Mouse (Mus musculus): Measurements from ENCODE around the gene Gnas. TPM values are rescaled to one million over a fixed set of nuclear protein-coding genes. Genes with fewer than 3 reads are reported as not detected.
"Not testable (repeated sequence)": the region's sequence is repeated elsewhere in the genome, so short reads cannot be mapped to it uniquely, and the experiment has no call there.

The Gnas gene
- polyA plus RNA-seq, 1 experiment, result 2,122 TPM

DNA sequence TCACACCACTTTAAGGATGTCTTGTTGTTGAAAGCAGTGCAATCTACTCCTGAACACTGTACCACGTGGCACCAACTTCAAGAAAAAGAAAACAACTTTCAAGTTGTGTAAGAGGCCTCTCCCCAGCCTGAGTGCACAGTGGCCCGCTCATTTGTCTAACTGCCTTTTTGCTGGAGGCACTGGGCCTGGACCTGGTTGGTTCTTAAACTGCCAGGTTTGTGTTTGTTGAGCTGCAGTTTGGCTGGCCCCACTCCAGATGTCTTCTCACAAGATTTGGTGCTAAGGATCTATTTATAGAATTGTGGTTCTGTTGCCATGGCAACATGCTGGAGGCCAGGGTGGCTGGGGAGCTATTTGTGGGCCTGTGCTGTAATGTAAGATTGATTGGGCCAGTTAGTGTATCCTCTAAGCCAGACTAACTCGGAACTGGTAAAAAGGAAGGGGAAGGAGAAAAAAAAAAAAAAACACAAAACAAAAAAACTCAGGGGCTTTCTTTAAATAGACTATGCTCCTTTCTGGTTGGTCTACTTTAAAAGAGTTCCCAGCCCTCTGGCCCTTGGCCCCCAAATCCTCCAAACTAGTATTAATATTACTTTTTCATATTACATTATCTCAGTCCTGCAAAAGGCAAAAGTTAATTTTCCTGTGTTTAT is 60.0 kb downstream of the Gnas start:
- Histone ChIP-seq H3K27ac (ENCODE audit: insufficient read depth, low read length) (peak overlapping the region; percentile 66), H3K4me3 (ENCODE audit: insufficient read depth, low read length) (no peak overlapping the region), H3K4me1 (ENCODE audit: control insufficient read depth, insufficient read depth, low read length) (peaks cover 11% of the 10 kb centered on the region)
- TF ChIP-seq CTCF (IDR thresholded peaks at IDR 0.05; ENCODE audit: extremely low read depth, insufficient read depth, low read length), result no peak
- TF ChIP-seq POLR2A (IDR thresholded peaks at IDR 0.05; ENCODE audit: extremely low read depth, insufficient read depth, low read length), result no peak

DNA sequence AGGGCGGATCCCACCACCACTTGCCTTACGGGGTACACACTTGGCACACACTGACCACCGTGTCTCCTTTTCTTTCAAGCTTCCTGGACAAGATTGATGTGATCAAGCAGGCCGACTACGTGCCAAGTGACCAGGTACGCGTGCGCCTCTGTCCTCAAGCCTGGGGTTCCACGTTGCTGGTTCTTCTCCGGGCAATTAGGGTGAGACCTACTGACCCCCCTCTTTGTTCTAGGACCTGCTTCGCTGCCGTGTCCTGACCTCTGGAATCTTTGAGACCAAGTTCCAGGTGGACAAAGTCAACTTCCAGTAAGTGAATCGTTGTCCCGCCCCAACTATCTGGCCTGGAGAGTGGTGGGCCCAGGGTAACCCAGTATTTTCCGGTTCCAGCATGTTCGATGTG is 60.9 kb downstream of the Gnas start:
- H3K27ac ChIP-seq (ENCODE audit: insufficient read depth, low read length), result no peak overlapping the region
- H3K4me1 ChIP-seq (ENCODE audit: control insufficient read depth, insufficient read depth, low read length), result peaks cover 11% of the 10 kb centered on the region
- TF ChIP-seq POLR2A (IDR thresholded peaks at IDR 0.05; ENCODE audit: extremely low read depth, insufficient read depth, low read length), result no peak
- TF ChIP-seq CTCF (IDR thresholded peaks at IDR 0.05; ENCODE audit: extremely low read depth, insufficient read depth, low read length), result no peak
- H3K4me3 ChIP-seq (ENCODE audit: insufficient read depth, low read length), result no peak overlapping the region

- Histone ChIP-seq H3K4me3 (ENCODE audit: insufficient read depth, low read length) (no peak within 1 kb of the TSS), H3K27ac (ENCODE audit: insufficient read depth, low read length) (no peak within 1 kb of the TSS), H3K4me1 (ENCODE audit: control insufficient read depth, insufficient read depth, low read length) (peaks cover 11% of the 10 kb centered on the region)
- TF ChIP-seq CTCF (IDR thresholded peaks at IDR 0.05; ENCODE audit: extremely low read depth, insufficient read depth, low read length) (no peak), POLR2A (IDR thresholded peaks at IDR 0.05; ENCODE audit: extremely low read depth, insufficient read depth, low read length) (no peak)
Measured at GRCm38 (mm10) chr2:174346612-174346998, 62.5 kb downstream of the Gnas start, which contains the start of gene Gm20721. Gene Gm20721, minus strand, starts transcription at chr2:174346712.

DNA sequence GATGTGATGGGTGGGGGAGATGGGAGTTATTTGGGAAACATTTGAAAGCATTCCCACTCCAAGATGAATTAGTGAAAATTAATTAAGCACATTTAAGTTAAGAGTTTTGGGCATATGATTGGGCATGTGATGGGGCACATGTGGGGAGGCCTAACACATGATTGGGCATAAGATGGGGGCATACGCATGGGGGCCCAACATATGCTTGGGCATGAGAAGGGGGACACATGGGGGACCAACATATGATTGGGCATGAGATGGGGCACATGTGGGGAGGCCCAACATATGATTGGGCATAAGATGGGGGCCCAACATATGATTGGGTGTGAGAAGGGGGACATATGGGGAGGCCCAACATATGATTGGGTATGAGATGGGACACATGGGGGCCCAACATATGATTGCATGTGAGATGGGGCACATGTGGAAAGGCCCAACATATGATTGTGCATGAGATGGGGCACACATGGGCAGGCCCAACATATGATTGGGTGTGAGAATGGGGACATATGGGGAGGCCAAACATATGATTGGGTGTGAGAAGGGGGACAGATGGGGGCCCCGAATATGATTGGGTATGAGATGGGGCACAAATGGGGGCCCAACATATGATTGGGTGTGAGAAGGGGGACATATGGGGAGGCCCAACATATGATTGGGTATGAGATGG is 63.0 kb downstream of the Gnas start:
- not testable (repeated sequence) for H3K27ac ChIP-seq (ENCODE audit: insufficient read depth, low read length)
- peaks cover 11% of the 10 kb centered on the region for H3K4me1 ChIP-seq (ENCODE audit: control insufficient read depth, insufficient read depth, low read length)

GRCm38 (mm10) chr2:174358516-174358915 is 74.4 kb downstream of the Gnas start:
- Histone ChIP-seq H3K27ac (ENCODE audit: insufficient read depth, low read length) (no peak overlapping the region), H3K4me3 (ENCODE audit: insufficient read depth, low read length) (no peak overlapping the region), H3K4me1 (ENCODE audit: control insufficient read depth, insufficient read depth, low read length) (no peaks in the 10 kb centered on the region)
- no peak for TF ChIP-seq CTCF (IDR thresholded peaks at IDR 0.05; ENCODE audit: extremely low read depth, insufficient read depth, low read length)
- TF ChIP-seq POLR2A (IDR thresholded peaks at IDR 0.05; ENCODE audit: extremely low read depth, insufficient read depth, low read length), result no peak

More for the DNA sequence above, 63.0 kb downstream of the Gnas start:
- not testable (repeated sequence) for H3K4me3 ChIP-seq (ENCODE audit: insufficient read depth, low read length)

GRCm38 (mm10) chr2:174359656-174360055 is 75.5 kb downstream of the Gnas start:
- Histone ChIP-seq H3K27ac (ENCODE audit: insufficient read depth, low read length) (no peak overlapping the region), H3K4me1 (ENCODE audit: control insufficient read depth, insufficient read depth, low read length) (no peaks in the 10 kb centered on the region), H3K4me3 (ENCODE audit: insufficient read depth, low read length) (no peak overlapping the region)
- TF ChIP-seq CTCF (IDR thresholded peaks at IDR 0.05; ENCODE audit: extremely low read depth, insufficient read depth, low read length) (no peak), POLR2A (IDR thresholded peaks at IDR 0.05; ENCODE audit: extremely low read depth, insufficient read depth, low read length) (no peak)

DNA sequence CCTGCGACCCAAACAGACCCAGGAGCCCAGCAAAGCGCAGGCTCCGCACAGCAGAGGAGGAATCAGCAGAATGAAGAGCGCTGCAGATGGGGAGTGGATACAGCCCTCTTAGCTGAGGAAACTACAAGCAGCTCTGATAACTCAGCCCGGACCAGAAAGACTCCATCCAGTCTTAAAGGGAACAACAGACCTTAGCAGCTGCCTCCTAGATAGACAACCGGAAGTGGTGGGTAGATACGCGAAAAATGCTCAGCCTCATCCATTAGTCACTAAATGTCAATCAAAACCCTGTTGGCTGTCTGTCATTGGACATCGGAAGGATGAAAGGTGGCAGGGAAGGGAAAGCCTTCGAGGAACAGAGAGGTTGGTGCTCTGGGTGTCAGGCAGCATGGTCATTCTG is 82.5 kb downstream of the Gnas start:
- no peak overlapping the region for H3K27ac ChIP-seq (ENCODE audit: insufficient read depth, low read length)
- H3K4me3 ChIP-seq (ENCODE audit: insufficient read depth, low read length), result no peak overlapping the region
- TF ChIP-seq POLR2A (IDR thresholded peaks at IDR 0.05; ENCODE audit: extremely low read depth, insufficient read depth, low read length) (no peak), CTCF (IDR thresholded peaks at IDR 0.05; ENCODE audit: extremely low read depth, insufficient read depth, low read length) (no peak)
- H3K4me1 ChIP-seq (ENCODE audit: control insufficient read depth, insufficient read depth, low read length), result no peaks in the 10 kb centered on the region

DNA sequence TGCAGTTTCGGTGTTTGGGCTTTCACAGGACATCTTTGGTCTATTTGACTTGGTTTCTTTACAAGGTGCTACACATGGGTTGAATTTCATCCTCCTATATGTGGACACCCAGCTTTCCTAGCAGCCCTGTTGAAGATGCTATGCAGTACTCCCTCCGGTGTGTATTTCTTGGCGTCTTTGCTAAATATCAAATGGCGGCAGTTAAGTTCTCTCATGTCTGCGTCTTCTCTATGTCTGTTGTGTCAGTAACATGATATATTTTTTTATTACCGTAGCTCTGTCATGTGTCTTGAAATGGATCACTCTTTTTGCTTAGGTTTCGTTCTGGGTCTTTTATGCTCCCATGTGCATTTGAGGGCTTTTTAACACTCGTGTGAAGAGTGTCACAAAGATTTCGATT is 96.9 kb downstream of the Gnas start:
- TF ChIP-seq CTCF (IDR thresholded peaks at IDR 0.05; ENCODE audit: extremely low read depth, insufficient read depth, low read length), result no peak
- no peak for TF ChIP-seq POLR2A (IDR thresholded peaks at IDR 0.05; ENCODE audit: extremely low read depth, insufficient read depth, low read length)
- no peak overlapping the region for H3K4me3 ChIP-seq (ENCODE audit: insufficient read depth, low read length)
- no peaks in the 10 kb centered on the region for H3K4me1 ChIP-seq (ENCODE audit: control insufficient read depth, insufficient read depth, low read length)
- no peak overlapping the region for H3K27ac ChIP-seq (ENCODE audit: insufficient read depth, low read length)

- no peak overlapping the region for H3K4me3 ChIP-seq (ENCODE audit: insufficient read depth, low read length)
- H3K4me1 ChIP-seq (ENCODE audit: control insufficient read depth, insufficient read depth, low read length), result no peaks in the 10 kb centered on the region
- no peak for TF ChIP-seq POLR2A (IDR thresholded peaks at IDR 0.05; ENCODE audit: extremely low read depth, insufficient read depth, low read length)
- no peak for TF ChIP-seq CTCF (IDR thresholded peaks at IDR 0.05; ENCODE audit: extremely low read depth, insufficient read depth, low read length)
- H3K27ac ChIP-seq (ENCODE audit: insufficient read depth, low read length), result no peak overlapping the region
Measured at GRCm38 (mm10) chr2:174391936-174392335, 107.8 kb downstream of the Gnas start.

DNA sequence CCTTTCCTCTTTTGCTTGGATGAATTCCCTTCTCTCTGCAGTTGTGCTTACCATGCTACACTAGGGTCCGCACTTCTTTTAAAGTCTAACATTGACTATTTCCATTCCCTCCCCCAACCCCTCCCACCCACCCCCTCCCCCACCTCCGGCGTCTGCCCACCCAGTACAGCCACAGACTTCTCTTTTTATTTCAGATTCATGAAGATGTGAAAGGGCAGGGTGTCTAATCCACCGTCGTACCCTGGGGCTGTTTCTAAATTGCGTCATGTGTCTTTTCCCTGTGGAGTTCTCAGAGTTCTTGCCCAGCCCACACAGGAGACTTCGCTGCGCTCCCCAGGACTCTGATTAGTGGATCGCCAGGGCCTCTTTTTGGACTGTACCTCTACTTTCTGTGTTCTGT is 108.4 kb downstream of the Gnas start:
- TF ChIP-seq POLR2A (IDR thresholded peaks at IDR 0.05; ENCODE audit: extremely low read depth, insufficient read depth, low read length), result no peak
- no peak for TF ChIP-seq CTCF (IDR thresholded peaks at IDR 0.05; ENCODE audit: extremely low read depth, insufficient read depth, low read length)
- Histone ChIP-seq H3K4me1 (ENCODE audit: control insufficient read depth, insufficient read depth, low read length) (no peaks in the 10 kb centered on the region; the same call in 1 of the 2 replicates), H3K27ac (ENCODE audit: insufficient read depth, low read length) (no peak overlapping the region)

More for the DNA sequence above, 108.4 kb downstream of the Gnas start:
- no peak overlapping the region for H3K4me3 ChIP-seq (ENCODE audit: insufficient read depth, low read length)

Measured in cortical plate, adult 2 months (tissue).